Mouse (Mus musculus) ES-E14 (cell line): ENCODE data around the gene Aaas. TPM values are rescaled to one million over a fixed set of nuclear protein-coding genes. Genes with fewer than 3 reads are reported as not detected.
A peak's percentile ranks its signal among the peaks of the same experiment; 100 is the strongest.

ENCODE experiments used
- DNase-seq: peaks from one replicate; pipeline ENCODE4 v3.0.0-alpha.2; 2013; ENCODE audit warnings: low read depth, low spot score
- H3K27ac ChIP-seq: 2 replicates; pipeline ENCODE4 v1.5.1; 2012; ENCODE audit warnings: low read depth, mild to moderate bottlenecking, low read length, moderate library complexity, mixed read lengths; ENCODE audit not compliant: poor library complexity, insufficient read depth, severe bottlenecking
- H3K36me3 ChIP-seq: 2 replicates; pipeline ENCODE4 v1.6.1; 2012; ENCODE audit warnings: mild to moderate bottlenecking, low read length, moderate library complexity, mixed read lengths; ENCODE audit not compliant: control insufficient read depth, poor library complexity, insufficient read depth, severe bottlenecking
- H3K4me1 ChIP-seq, 2 experiments: fragments of 150-350 bp in 1 of 2; sonication (generic) in 1 of 2; 2 replicates each; pipeline ENCODE4 v1.6.1; 2012; ENCODE audit warnings: low read length in 2 of 2, mild to moderate bottlenecking in 1 of 2, mixed read lengths in 1 of 2; ENCODE audit not compliant: control insufficient read depth in 2 of 2, insufficient read depth in 2 of 2, poor library complexity in 1 of 2
- H3K4me3 ChIP-seq, 2 experiments: fragments of 150-350 bp in 1 of 2; sonication (generic) in 1 of 2; 2 replicates each; pipeline ENCODE4 v1.5.1; 2012; ENCODE audit warnings: low read length in 2 of 2, low read depth in 1 of 2, mild to moderate bottlenecking in 1 of 2, mixed read lengths in 1 of 2; ENCODE audit not compliant: insufficient read depth in 1 of 2, poor library complexity in 1 of 2, severe bottlenecking in 1 of 2
- H3K9ac ChIP-seq: 2 replicates; pipeline ENCODE4 v1.6.1; 2012; ENCODE audit warnings: low read depth, mild to moderate bottlenecking, low read length, mixed read lengths; ENCODE audit not compliant: poor library complexity, insufficient read depth, severe bottlenecking
- H3K9me3 ChIP-seq: fragments of 150-350 bp; sonication (generic); 2 replicates; pipeline ENCODE4 v1.6.1; 2012; ENCODE audit warnings: low read depth, mild to moderate bottlenecking, low read length; ENCODE audit not compliant: control insufficient read depth, insufficient read depth
- CHD2 ChIP-seq: IDR thresholded peaks from 2 replicates; pipeline ENCODE4 v1.6.1; 2014; ENCODE audit warnings: mild to moderate bottlenecking, low read depth, low read length, inconsistent platforms
- HCFC1 ChIP-seq: IDR thresholded peaks from 2 replicates; pipeline ENCODE4 v1.6.1; 2012; ENCODE audit warnings: low read length, inconsistent platforms, borderline replicate concordance; ENCODE audit not compliant: insufficient read depth
- MAFK ChIP-seq: IDR thresholded peaks from 2 replicates; pipeline ENCODE4 v1.6.1; 2014; ENCODE audit warnings: mild to moderate bottlenecking, low read depth, low read length, inconsistent platforms; ENCODE audit not compliant: insufficient read depth
- ZC3H11A ChIP-seq: IDR thresholded peaks from 2 replicates; pipeline ENCODE4 v1.6.1; 2012; ENCODE audit warnings: low read depth, mild to moderate bottlenecking, inconsistent platforms, low read length, borderline replicate concordance
- ZNF384 ChIP-seq: IDR thresholded peaks from 2 replicates; pipeline ENCODE4 v1.6.1; 2012; ENCODE audit warnings: low read depth, low read length, inconsistent platforms
- in situ Hi-C, 2 experiments: fragments of 600-800 bp; cut with MboI; formaldehyde crosslinking; loops; one replicate each; pipeline ENCODE4 v1.15.1; 2025; ENCODE audit warnings: low sequenced_read_pairs in 2 of 2, inconsistent platforms in 1 of 2; ENCODE audit not compliant: unreplicated experiment in 2 of 2
- total RNA-seq: library from RNA; depleted of rRNA; stranded (reverse); fragments of 300-350 nt; gene quantifications from 2 replicates; pipeline ENCODE4 v1.2.3, GENCODE M21; 2012

Aaas gene
- total RNA-seq, 1 experiment: 86.0 TPM

DNA sequence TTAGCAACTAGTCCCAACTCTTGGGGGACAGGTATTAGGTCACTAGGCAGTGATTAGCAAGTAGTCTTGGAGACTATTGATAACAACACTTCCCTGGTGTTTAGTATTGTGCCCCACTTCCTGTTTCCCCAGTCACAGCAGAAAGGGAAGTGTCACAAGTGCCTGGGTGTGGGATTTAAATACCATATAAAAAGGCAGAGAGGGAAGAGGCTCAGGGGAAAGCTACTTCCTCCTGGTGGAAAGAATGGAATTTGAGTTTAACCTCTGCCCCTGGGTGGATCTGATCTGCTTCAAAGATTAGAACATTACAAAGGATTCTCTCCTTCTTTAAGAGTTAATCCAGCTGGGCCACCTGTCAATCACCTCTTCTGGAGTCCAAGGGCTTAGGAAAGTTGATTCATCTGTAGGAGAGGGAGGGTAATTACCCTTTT is 43.0 kb upstream of the Aaas start:
- Histone ChIP-seq H3K9ac (no peak overlapping the region), H3K4me3 (no peak overlapping the region), H3K36me3 (no peaks in the 10 kb centered on the region), H3K27ac (peak overlapping the region; percentile 97; the same call in 1 of the 2 replicates), H3K9me3 (no peaks in the 10 kb centered on the region), H3K4me1 (peaks cover 17 to 19% of the 10 kb centered on the region in 2 experiments)
- no peak for DNase-seq
- in situ Hi-C loops: no loop called here
- TF ChIP-seq CHD2 (0 out of 2 replicates have a peak, but pooled peaks have one; percentile 10), ZNF384 (no peak)

- TF ChIP-seq ZNF384 (no peak), ZC3H11A (no peak), MAFK (no peak), HCFC1 (no peak), CHD2 (no peak)
- Histone ChIP-seq H3K9me3 (no peaks in the 10 kb centered on the region), H3K9ac (peak overlapping the region; percentile 14; the same call in 1 of the 2 replicates)
Observed at GRCm38 (mm10) chr15:102392520-102392919, 41.9 kb upstream of the Aaas start.

DNA sequence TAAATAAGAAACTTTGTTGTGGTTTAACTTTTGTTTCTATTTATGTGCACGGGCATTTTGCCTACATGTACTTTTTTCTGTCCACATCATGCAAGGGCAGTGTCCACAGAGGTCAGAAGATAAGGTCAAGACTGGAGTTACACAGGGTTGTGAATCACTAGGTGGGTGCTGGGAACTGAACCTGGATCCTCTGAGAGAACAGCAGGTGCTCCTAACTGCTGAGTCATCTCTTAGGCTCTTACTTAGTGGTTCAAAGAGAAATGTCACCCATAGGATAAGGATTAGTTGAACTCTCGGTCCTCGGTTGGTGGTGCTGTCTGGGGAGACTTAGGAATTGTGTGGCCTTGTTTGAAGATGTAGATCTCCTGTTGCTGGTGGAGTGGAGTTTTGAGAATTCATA is 38.4 kb upstream of the Aaas start:
- in situ Hi-C loops: no loop called here
- H3K4me3 ChIP-seq: no peak overlapping the region
- peak overlapping the region; percentile 6; the same call in 1 of the 2 replicates for H3K27ac ChIP-seq
- H3K9me3 ChIP-seq: no peaks in the 10 kb centered on the region
- DNase-seq: no peak
- H3K4me1 ChIP-seq: peaks cover 6 to 21% of the 10 kb centered on the region in 2 experiments; a peak in 3 of 4 replicates
- H3K9ac ChIP-seq: no peak overlapping the region
- TF ChIP-seq MAFK (peak; percentile 76), HCFC1 (no peak)
- H3K36me3 ChIP-seq: no peaks in the 10 kb centered on the region

More at GRCm38 (mm10) chr15:102392520-102392919, 41.9 kb upstream of the Aaas start:
- in situ Hi-C loops: no loop called here
- H3K4me1 ChIP-seq: peaks cover 15 to 17% of the 10 kb centered on the region in 2 experiments
- H3K36me3 ChIP-seq: no peaks in the 10 kb centered on the region
- H3K4me3 ChIP-seq: no peak overlapping the region
- DNase-seq: no peak
- H3K27ac ChIP-seq: peak overlapping the region; percentile 94

- in situ Hi-C loops: no loop called here
- no peak for TF ChIP-seq CHD2
- TF ChIP-seq MAFK: no peak
- TF ChIP-seq ZC3H11A: no peak
- no peak for TF ChIP-seq ZNF384
- TF ChIP-seq HCFC1: no peak
- Histone ChIP-seq H3K9me3 (no peaks in the 10 kb centered on the region), H3K4me1 (peaks cover 0 to 22% of the 10 kb centered on the region in 2 experiments; a peak in 2 of 4 replicates), H3K36me3 (no peaks in the 10 kb centered on the region), H3K9ac (peak overlapping the region; percentile 16; the same call in 1 of the 2 replicates), H3K4me3 (peak overlapping the region; percentile 38 to 41; a peak in 3 of 4 replicates), H3K27ac (peak overlapping the region; percentile 76)
- peak; percentile 75 for DNase-seq
Observed at GRCm38 (mm10) chr15:102386640-102387039, 36.1 kb upstream of the Aaas start.

- in situ Hi-C loops: no loop called here
- H3K4me3 ChIP-seq: no peak overlapping the region
- no peak overlapping the region for H3K27ac ChIP-seq
Observed at GRCm38 (mm10) chr15:102383671-102384070, 33.1 kb upstream of the Aaas start.

More at GRCm38 (mm10) chr15:102383671-102384070, 33.1 kb upstream of the Aaas start:
- no peak overlapping the region for H3K9ac ChIP-seq
- H3K9me3 ChIP-seq: no peaks in the 10 kb centered on the region
- H3K36me3 ChIP-seq: no peaks in the 10 kb centered on the region
- TF ChIP-seq CHD2 (no peak), MAFK (no peak), ZC3H11A (no peak), ZNF384 (no peak), HCFC1 (no peak)
- no peak for DNase-seq
- H3K4me1 ChIP-seq: peaks cover 0 to 12% of the 10 kb centered on the region in 2 experiments; a peak in 2 of 4 replicates
